Mouse (Mus musculus) embryonic fibroblast, embryonic 13.5 days (primary cell): ENCODE measurements around the gene Itgax.

Experiments
- CTCF ChIP-seq: IDR thresholded peaks from 2 replicates; pipeline ENCODE4 v1.5.1; 2011; ENCODE audit warnings: mild to moderate bottlenecking, control low read depth, low read length, moderate library complexity, borderline replicate concordance; ENCODE audit not compliant: insufficient read depth
- POLR2A ChIP-seq: IDR thresholded peaks from 2 replicates; pipeline ENCODE4 v1.6.1; 2011; ENCODE audit warnings: low read depth, mild to moderate bottlenecking, control low read depth, low read length, moderate library complexity

DNA sequence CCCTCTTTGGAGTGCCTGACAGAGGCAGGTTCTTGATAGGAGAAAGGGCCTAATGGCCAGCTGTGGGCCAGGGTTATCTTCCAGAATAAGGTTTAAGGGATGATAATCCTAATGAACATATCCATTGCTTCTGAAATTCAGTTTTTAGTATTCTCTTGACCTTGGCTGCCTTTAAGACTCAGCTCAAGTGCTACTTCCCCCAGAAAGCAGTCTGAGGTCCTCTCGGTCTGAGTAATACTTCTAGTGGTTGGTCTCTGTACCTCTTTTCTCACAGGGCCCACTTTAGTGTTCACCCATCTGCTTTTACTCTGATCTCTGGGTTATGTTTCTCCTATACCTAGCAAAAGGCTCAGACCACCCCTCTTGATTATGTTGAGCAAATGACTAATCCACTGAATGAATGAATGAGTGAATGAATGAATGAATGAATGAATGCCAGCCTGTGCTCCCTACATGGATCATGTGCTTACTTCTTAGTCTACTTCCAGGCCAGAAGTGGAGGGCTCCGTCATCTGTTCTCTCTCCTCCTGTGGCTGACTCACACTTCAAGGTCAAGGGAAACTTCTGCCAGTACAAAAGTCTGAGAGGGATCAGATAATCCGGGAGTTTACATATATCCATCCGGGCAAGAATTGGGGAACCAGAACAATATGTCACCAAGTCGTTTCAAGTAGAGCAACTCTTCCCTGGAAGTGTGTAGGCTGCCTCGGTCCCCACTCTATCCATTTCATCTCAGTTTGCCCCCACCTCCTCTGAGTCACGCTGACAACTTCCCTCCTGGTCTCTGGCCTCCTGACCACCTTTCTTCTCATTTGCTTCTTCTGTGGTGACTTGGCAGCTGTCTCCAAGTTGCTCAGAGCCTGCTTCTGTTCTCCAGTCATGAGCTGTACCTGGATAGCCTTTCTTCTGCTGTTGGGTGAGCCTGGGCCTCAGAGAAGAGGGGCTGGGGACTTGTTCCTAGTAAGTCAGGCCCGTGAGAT is at the start of gene Itgax:
- no peak for TF ChIP-seq CTCF
- no peak for TF ChIP-seq POLR2A
